Mouse (Mus musculus) left cerebral cortex, adult 11 months (tissue): Measurements from ENCODE around the gene Setd1b.
"Not testable (repeated sequence)": the region's sequence is repeated elsewhere in the genome, so short reads cannot be mapped to it uniquely, and the experiment has no call there.

Source experiments
- DNase-seq: peaks from one replicate; pipeline ENCODE4 v3.0.0; 2022; ENCODE audit warnings: low spot score

Setd1b gene

GRCm38 (mm10) chr5:123202771-123203170 is 60.8 kb downstream of the Setd1b start:
- DNase-seq = not testable (repeated sequence)

DNA sequence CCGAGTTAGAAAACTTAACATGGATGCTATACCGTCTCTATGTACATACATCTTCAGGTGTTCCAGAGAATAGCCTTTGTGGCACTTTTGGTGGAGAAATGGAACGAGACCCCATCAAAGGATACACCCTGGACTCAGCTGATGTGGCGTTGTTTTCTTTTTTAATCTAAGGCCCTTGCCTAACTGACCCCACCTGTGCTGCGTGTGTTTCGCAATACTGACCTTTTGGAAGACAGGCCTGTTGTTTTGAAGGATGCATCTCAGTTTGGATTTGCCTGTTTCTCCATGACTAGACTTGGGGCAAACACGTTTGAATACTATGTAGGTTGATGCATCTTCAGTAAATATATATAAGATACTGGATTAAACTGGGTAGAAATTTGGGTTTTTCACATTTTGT is 61.6 kb downstream of the Setd1b start:
- not testable (repeated sequence) for DNase-seq
